Mouse (Mus musculus): ENCODE measurements around the gene Eef1akmt1.

Eef1akmt1 gene

GRCm38 (mm10) chr14:57524671-57525387 lies 46.6 kb downstream of the Eef1akmt1 start, which contains the start of gene Il17d:
Il17d (plus strand) TSS chr14:57524777.
- DNase-seq (ENCODE audit: low read depth in 2 of 2, low spot score in 2 of 2) = no peak

- DNase-seq (ENCODE audit: low read depth in 2 of 2, low spot score in 2 of 2) = no peak
Observed at GRCm38 (mm10) chr14:57523762-57524161, 47.6 kb downstream of the Eef1akmt1 start.

- DNase-seq (ENCODE audit: low read depth in 2 of 2, low spot score in 2 of 2) = no peak
Observed at GRCm38 (mm10) chr14:57517001-57517400, 54.4 kb downstream of the Eef1akmt1 start.

- DNase-seq (ENCODE audit: low read depth in 2 of 2, low spot score in 2 of 2) = no peak
Observed at GRCm38 (mm10) chr14:57515156-57515762, 56.2 kb downstream of the Eef1akmt1 start.

GRCm38 (mm10) chr14:57509554-57509953 lies 61.9 kb downstream of the Eef1akmt1 start:
- DNase-seq (ENCODE audit: low read depth in 2 of 2, low spot score in 2 of 2) = no peak

- no peak for DNase-seq (ENCODE audit: low read depth in 2 of 2, low spot score in 2 of 2)
Observed at GRCm38 (mm10) chr14:57503729-57504128, 67.7 kb downstream of the Eef1akmt1 start.

All from CD8-positive naive resting alpha-beta T cell, adult 2 months (primary cell).